Mouse (Mus musculus) limb, embryonic 11.5 days (tissue): Measurements from ENCODE around the gene Ros1. TPM values are rescaled to one million over a fixed set of nuclear protein-coding genes. Genes with fewer than 3 reads are reported as not detected.

Experiments
- ATAC-seq: fragments of 200-750 bp; cut with Nextera tagmentation; 2 replicates; pipeline ENCODE4 v1.8.0; 2017; ENCODE audit warnings: low read depth; ENCODE audit not compliant: insufficient number of reproducible peaks, low FRiP score, low TSS enrichment
- DNase-seq: peaks from one replicate; pipeline ENCODE4 v3.0.0-alpha.2; 2015; ENCODE audit warnings: low spot score
- H3K27ac ChIP-seq: fragments of 300-500 bp; sonication (generic); replicated peaks from 2 replicates; pipeline ENCODE4 v1.5.1; 2014; ENCODE audit warnings: low read depth, mild to moderate bottlenecking, low read length
- H3K27me3 ChIP-seq: fragments of 300-500 bp; sonication (generic); 2 replicates; pipeline ENCODE4 v1.6.1; 2014; ENCODE audit warnings: mild to moderate bottlenecking, low read length, mixed read lengths; ENCODE audit not compliant: control insufficient read depth, insufficient read depth
- H3K36me3 ChIP-seq: fragments of 300-500 bp; sonication (generic); 2 replicates; pipeline ENCODE4 v1.6.1; 2014; ENCODE audit warnings: mild to moderate bottlenecking, low read length, moderate library complexity, mixed read lengths; ENCODE audit not compliant: control insufficient read depth, insufficient read depth
- H3K4me1 ChIP-seq: fragments of 300-500 bp; sonication (generic); 2 replicates; pipeline ENCODE4 v1.6.1; 2014; ENCODE audit warnings: low read length, mixed read lengths; ENCODE audit not compliant: control insufficient read depth, insufficient read depth
- H3K4me2 ChIP-seq: fragments of 300-500 bp; sonication (generic); 2 replicates; pipeline ENCODE4 v1.6.1; 2014; ENCODE audit warnings: low read depth, mild to moderate bottlenecking, moderate library complexity; ENCODE audit not compliant: severe bottlenecking
- H3K4me3 ChIP-seq: fragments of 300-500 bp; sonication (generic); 2 replicates; pipeline ENCODE4 v1.5.1; 2014; ENCODE audit warnings: low read depth, low read length
- H3K9ac ChIP-seq: fragments of 300-500 bp; sonication (generic); 2 replicates; pipeline ENCODE4 v1.6.1; 2014; ENCODE audit warnings: mild to moderate bottlenecking, low read length
- H3K9me3 ChIP-seq: fragments of 300-500 bp; sonication (generic); 2 replicates; pipeline ENCODE4 v1.6.1; 2016; ENCODE audit warnings: low read length; ENCODE audit not compliant: control insufficient read depth
- WGBS: fragments of 180-500 bp; shearing (Covaris S2); extraction: QIAGEN DNeasy Blood & Tissue Kit; methylation state at CpG from one replicate; pipeline ENCODE4 v1.1.7; 2014; 5-methylcytosine and 5-hydroxymethylcytosine counted together
- polyA plus RNA-seq: library from polyadenylated mRNA; unstranded; fragments of >200 nt; fragmentation: Nextera tagmentation; extraction: Ambion mirVana; gene quantifications from 2 replicates; pipeline ENCODE4 v1.2.1, GENCODE M21; 2014

The Ros1 gene
- polyA plus RNA-seq, 1 experiment from 2014 or later: not detected

DNA sequence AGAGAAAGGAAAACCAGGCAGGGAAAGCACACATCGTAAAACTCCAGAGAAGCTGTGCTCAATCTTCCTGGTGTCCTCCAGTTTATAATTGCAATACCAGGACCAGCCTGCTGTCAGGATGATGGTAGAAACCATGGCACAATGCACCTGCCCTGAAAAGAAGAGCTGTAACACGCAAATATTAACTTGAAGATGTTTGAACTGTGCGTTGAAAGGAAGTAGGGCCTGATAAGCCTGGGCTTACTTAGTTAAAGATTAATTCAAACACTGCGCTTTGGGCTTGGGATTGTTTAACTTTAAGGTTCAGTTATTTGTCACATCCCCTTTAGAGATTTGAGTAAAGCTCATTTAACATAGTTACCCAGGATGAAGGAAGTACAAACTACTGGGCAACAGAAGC is 20.7 kb downstream of the Ros1 start:
- Histone ChIP-seq H3K9me3 (no peaks in the 10 kb centered on the region), H3K4me1 (no peaks in the 10 kb centered on the region), H3K4me2 (no peak overlapping the region), H3K9ac (no peak overlapping the region), H3K4me3 (no peak overlapping the region), H3K27me3 (no peaks in the 10 kb centered on the region), H3K27ac (no peak overlapping the region), H3K36me3 (no peaks in the 10 kb centered on the region)
- ATAC-seq (no peak), DNase-seq (no peak)
- WGBS: 84% methylated on average over 4 of the region's 4 CpGs

DNA sequence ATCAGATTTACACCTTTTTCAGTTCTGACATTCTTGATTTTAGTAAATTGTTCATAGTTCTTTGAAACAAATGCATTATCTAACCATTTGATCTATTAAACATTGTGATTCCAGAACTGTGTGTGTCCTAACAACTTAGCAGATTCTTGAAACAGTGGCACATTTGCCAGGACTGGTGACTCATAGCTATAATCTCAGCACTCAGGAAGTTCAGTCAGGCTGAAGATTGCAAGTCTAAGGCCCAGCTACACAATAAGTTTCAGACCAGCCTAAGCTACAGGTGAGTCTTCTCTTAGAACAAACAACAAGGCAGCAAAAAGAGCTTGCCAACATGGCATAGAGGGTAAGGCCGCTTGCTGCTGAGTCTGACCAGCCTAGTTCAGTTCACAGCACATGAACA is 24.6 kb downstream of the Ros1 start:
- Histone ChIP-seq H3K9me3 (no peaks in the 10 kb centered on the region), H3K9ac (no peak overlapping the region), H3K27ac (no peak overlapping the region), H3K36me3 (no peaks in the 10 kb centered on the region), H3K27me3 (no peaks in the 10 kb centered on the region), H3K4me2 (no peak overlapping the region), H3K4me3 (no peak overlapping the region), H3K4me1 (no peaks in the 10 kb centered on the region)
- WGBS: 100% methylated on average over 1 of the region's 1 CpGs
- ATAC-seq (no peak), DNase-seq (no peak)

DNA sequence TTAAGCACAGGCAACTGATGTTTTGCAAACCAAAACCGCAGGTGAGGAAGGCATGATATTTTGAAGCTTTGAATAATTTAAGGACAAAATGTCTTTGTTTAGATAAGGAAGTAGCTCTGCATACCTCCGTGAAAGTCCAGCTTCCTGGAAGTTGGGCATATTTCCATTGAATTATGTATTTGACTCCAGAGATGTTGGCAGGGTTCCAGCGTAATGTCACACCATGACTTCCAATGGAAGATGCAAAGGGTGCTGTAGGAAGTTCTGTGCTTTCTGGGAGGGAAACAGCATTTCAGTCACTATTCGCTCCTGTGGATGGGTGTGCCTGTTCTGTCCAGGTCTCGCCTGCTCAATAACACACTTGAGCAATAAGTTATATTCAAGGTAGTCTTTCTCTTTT is 25.2 kb downstream of the Ros1 start:
- WGBS: 90% methylated on average over 5 of the region's 5 CpGs
- ATAC-seq (no peak), DNase-seq (no peak)
- no peaks in the 10 kb centered on the region for H3K27me3 ChIP-seq
- H3K9me3 ChIP-seq: no peaks in the 10 kb centered on the region
- no peak overlapping the region for H3K27ac ChIP-seq
- H3K9ac ChIP-seq: no peak overlapping the region
- H3K4me1 ChIP-seq: no peaks in the 10 kb centered on the region
- H3K36me3 ChIP-seq: no peaks in the 10 kb centered on the region
- no peak overlapping the region for H3K4me3 ChIP-seq
- no peak overlapping the region for H3K4me2 ChIP-seq

DNA sequence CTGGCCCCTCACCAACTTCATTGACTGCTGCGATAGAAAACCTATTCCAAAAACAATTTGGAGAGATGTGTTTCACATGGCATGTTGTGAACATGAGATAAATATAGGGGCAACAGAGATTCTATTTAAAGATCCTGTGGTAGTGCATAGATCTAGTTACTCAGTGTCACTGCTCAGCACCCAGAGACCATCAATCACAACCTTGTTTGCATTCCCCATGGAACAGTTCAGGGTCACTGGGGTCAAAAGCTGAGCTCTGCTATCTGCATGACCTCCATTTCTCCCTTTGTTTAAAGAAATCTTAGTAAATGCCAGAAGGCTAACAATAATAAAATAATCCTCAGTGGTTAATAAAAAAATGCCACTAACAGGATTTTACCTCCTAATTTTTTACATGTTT is 29.7 kb downstream of the Ros1 start:
- DNase-seq: no peak
- 94% methylated on average over 1 of the region's 1 CpGs for WGBS
- no peak overlapping the region for H3K27ac ChIP-seq

GRCm38 (mm10) chr10:52160604-52161003 is 34.4 kb downstream of the Ros1 start:
- Histone ChIP-seq H3K4me2 (no peak overlapping the region), H3K27ac (no peak overlapping the region), H3K4me1 (no peaks in the 10 kb centered on the region), H3K9me3 (no peaks in the 10 kb centered on the region), H3K4me3 (no peak overlapping the region), H3K36me3 (no peaks in the 10 kb centered on the region), H3K27me3 (no peaks in the 10 kb centered on the region), H3K9ac (no peak overlapping the region)
- WGBS: 65% methylated on average over 3 of the region's 3 CpGs
- no peak for DNase-seq
- no peak for ATAC-seq

More for the DNA sequence above, 29.7 kb downstream of the Ros1 start:
- H3K27me3 ChIP-seq: no peaks in the 10 kb centered on the region
- no peak for ATAC-seq
- H3K9ac ChIP-seq: no peak overlapping the region
- H3K4me1 ChIP-seq: no peaks in the 10 kb centered on the region
- no peak overlapping the region for H3K4me2 ChIP-seq
- no peaks in the 10 kb centered on the region for H3K9me3 ChIP-seq
- no peaks in the 10 kb centered on the region for H3K36me3 ChIP-seq
- H3K4me3 ChIP-seq: no peak overlapping the region

GRCm38 (mm10) chr10:52159704-52160103 is 35.3 kb downstream of the Ros1 start:
- ATAC-seq (no peak), DNase-seq (no peak)
- no peak overlapping the region for H3K9ac ChIP-seq
- no peak overlapping the region for H3K27ac ChIP-seq
- 91% methylated on average over 3 of the region's 3 CpGs for WGBS
- no peaks in the 10 kb centered on the region for H3K4me1 ChIP-seq
- H3K4me3 ChIP-seq: no peak overlapping the region
- H3K4me2 ChIP-seq: no peak overlapping the region
- H3K27me3 ChIP-seq: no peaks in the 10 kb centered on the region
- H3K9me3 ChIP-seq: no peaks in the 10 kb centered on the region
- no peaks in the 10 kb centered on the region for H3K36me3 ChIP-seq

DNA sequence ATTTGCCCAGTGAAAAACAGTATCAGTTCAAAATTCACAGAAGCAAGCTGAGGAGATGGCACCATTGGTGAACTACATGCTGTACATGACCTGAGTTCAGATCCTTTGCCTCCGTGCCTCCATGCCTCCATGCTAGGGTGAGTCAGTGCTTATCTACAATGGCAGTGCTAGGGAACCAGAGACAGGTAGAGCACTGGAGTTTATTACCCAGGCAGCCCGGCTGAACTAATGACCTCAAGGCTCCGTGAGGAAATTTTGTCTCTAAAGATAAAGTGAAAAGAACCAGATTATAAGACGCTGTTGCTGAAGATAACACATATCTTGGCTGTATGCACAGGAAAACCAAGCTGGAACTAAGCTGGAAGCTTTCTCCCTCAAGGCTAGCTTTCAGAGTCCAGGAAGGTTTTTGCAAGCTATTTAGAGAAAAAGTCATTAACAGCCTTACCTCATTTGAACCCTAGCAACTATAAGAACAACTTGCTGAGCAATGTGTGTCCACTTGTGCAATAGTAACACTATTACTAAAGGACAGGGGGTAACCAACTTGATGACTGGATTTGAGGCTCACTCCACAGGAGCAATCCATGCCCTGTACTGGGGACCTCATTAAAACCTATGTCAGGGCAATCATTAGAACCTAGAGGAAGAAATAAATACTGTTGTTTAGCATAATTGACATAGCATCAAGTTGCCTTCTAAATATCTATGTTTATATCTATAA is 61.5 kb downstream of the Ros1 start:
- no peaks in the 10 kb centered on the region for H3K4me1 ChIP-seq
- 54% methylated on average over 4 of the region's 4 CpGs for WGBS
- DNase-seq (no peak), ATAC-seq (no peak)
- no peak overlapping the region for H3K4me3 ChIP-seq
- H3K9me3 ChIP-seq: no peaks in the 10 kb centered on the region
- H3K4me2 ChIP-seq: no peak overlapping the region
- H3K36me3 ChIP-seq: no peaks in the 10 kb centered on the region
- no peaks in the 10 kb centered on the region for H3K27me3 ChIP-seq
- no peak overlapping the region for H3K9ac ChIP-seq
- H3K27ac ChIP-seq: no peak overlapping the region

DNA sequence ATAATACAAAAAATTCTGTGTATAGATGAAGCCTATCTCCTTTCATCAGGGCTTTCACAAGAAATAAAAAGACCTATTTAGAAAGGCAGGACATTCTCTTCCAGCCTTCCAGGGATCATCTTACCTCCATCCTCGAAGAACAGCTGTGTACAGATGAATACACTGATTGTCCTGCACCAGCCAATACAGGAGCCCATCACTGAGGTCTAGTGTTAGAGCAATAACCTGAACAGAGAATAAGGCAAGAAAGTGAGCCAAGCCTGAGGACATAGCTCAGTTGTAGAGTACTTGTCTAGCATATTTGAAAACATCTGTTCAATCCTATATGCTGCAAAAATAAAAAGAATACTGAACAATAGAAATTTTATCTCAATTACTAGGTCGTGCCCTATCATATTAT is 64.3 kb downstream of the Ros1 start:
- Histone ChIP-seq H3K4me2 (no peak overlapping the region), H3K36me3 (no peaks in the 10 kb centered on the region), H3K4me3 (no peak overlapping the region), H3K4me1 (no peaks in the 10 kb centered on the region), H3K27me3 (no peaks in the 10 kb centered on the region), H3K9me3 (no peaks in the 10 kb centered on the region), H3K27ac (no peak overlapping the region), H3K9ac (no peak overlapping the region)
- ATAC-seq (no peak), DNase-seq (no peak)
- 64% methylated on average over 2 of the region's 2 CpGs for WGBS

DNA sequence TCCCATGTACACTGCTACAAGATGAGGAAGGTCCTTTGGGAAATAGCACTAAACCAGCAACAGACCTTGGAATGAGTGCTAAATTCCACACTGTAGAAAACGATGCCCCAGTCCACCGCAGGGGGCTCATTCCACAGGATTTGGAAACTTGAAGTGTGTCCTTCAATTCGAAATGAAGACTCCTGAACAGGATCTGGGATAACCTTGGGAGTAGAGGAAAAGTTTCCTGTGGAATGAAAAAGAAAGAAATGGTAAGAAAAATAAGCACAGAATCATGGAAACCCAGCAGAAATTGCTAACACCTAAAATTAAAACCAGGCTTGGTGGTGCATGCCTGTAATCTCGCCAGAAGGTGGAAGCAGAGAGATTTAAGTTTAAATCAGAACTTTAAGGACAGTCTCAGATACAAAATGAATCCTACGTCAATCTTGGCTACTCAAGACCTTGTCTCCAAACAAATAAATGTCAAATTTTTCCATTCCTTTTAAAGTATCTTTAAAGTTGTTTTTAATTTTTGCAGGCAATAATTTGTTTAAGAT is 66.1 kb downstream of the Ros1 start:
- no peaks in the 10 kb centered on the region for H3K9me3 ChIP-seq
- H3K9ac ChIP-seq: no peak overlapping the region
- H3K27me3 ChIP-seq: no peaks in the 10 kb centered on the region
- no peak overlapping the region for H3K27ac ChIP-seq
- H3K4me1 ChIP-seq: no peaks in the 10 kb centered on the region
- no peaks in the 10 kb centered on the region for H3K36me3 ChIP-seq
- no peak overlapping the region for H3K4me2 ChIP-seq
- no peak for ATAC-seq
- WGBS: 41% methylated on average over 5 of the region's 5 CpGs
- DNase-seq: no peak
- H3K4me3 ChIP-seq: no peak overlapping the region
